Mouse (Mus musculus) limb, embryonic 12.5 days (tissue): ENCODE results near the gene Slc39a11. TPM values are rescaled to one million over a fixed set of nuclear protein-coding genes. Genes with fewer than 3 reads are reported as not detected.

Experiments used
- ATAC-seq: fragments of 200-750 bp; cut with Nextera tagmentation; 2 replicates; pipeline ENCODE4 v1.8.0; 2017; ENCODE audit warnings: low read depth, moderate TSS enrichment; ENCODE audit not compliant: insufficient number of reproducible peaks, insufficient read depth, low FRiP score, low TSS enrichment
- H3K27ac ChIP-seq: fragments of 300-500 bp; sonication (generic); 2 replicates; pipeline ENCODE4 v1.5.1; 2016; ENCODE audit warnings: mild to moderate bottlenecking, moderate library complexity
- H3K27me3 ChIP-seq: fragments of 300-500 bp; sonication (generic); 2 replicates; pipeline ENCODE4 v1.6.1; 2016; ENCODE audit warnings: mild to moderate bottlenecking, moderate library complexity
- H3K36me3 ChIP-seq: fragments of 300-500 bp; sonication (generic); 2 replicates; pipeline ENCODE4 v1.6.1; 2016; ENCODE audit warnings: mild to moderate bottlenecking, moderate library complexity
- H3K4me1 ChIP-seq: fragments of 300-500 bp; sonication (generic); replicated peaks from 2 replicates; pipeline ENCODE4 v1.6.1; 2016
- H3K4me2 ChIP-seq: fragments of 300-500 bp; sonication (generic); 2 replicates; pipeline ENCODE4 v1.6.1; 2016; ENCODE audit warnings: mild to moderate bottlenecking, moderate library complexity
- H3K4me3 ChIP-seq: fragments of 300-500 bp; sonication (generic); replicated peaks from 2 replicates; pipeline ENCODE4 v1.5.1; 2016; ENCODE audit warnings: mild to moderate bottlenecking
- H3K9ac ChIP-seq: fragments of 300-500 bp; sonication (generic); replicated peaks from 2 replicates; pipeline ENCODE4 v1.6.1; 2016; ENCODE audit warnings: mild to moderate bottlenecking, moderate library complexity
- H3K9me3 ChIP-seq: fragments of 300-500 bp; sonication (generic); 2 replicates; pipeline ENCODE4 v1.6.1; 2016; ENCODE audit warnings: mild to moderate bottlenecking, moderate library complexity
- WGBS: fragments of 180-500 bp; shearing (Covaris S2); methylation state at CpG from one replicate; pipeline ENCODE4 v1.1.7; 2016; 5-methylcytosine and 5-hydroxymethylcytosine counted together
- polyA plus RNA-seq: library from polyadenylated mRNA; unstranded; fragments of >200 nt; fragmentation: Nextera tagmentation; extraction: Ambion mirVana; gene quantifications from 2 replicates; pipeline ENCODE4 v1.2.1, GENCODE M21; 2016

Gene Slc39a11
- polyA plus RNA-seq, 1 experiment from 2014 or later: 17.9 TPM

- Histone ChIP-seq H3K4me3 (no peak overlapping the region), H3K27ac (no peak overlapping the region), H3K4me1 (peaks cover 39% of the 10 kb centered on the region), H3K4me2 (no peak overlapping the region), H3K9me3 (no peaks in the 10 kb centered on the region), H3K9ac (no peak overlapping the region), H3K27me3 (no peaks in the 10 kb centered on the region), H3K36me3 (no peaks in the 10 kb centered on the region)
- WGBS: 80% methylated on average over 17 of the region's 17 CpGs
- ATAC-seq: no peak
Measured at GRCm38 (mm10) chr11:113520851-113521461, 128.9 kb downstream of the Slc39a11 start.

- Histone ChIP-seq H3K9ac (no peak overlapping the region), H3K4me3 (no peak overlapping the region), H3K36me3 (no peaks in the 10 kb centered on the region), H3K9me3 (no peaks in the 10 kb centered on the region), H3K27ac (no peak overlapping the region), H3K4me1 (peaks cover 39% of the 10 kb centered on the region), H3K4me2 (no peak overlapping the region), H3K27me3 (no peaks in the 10 kb centered on the region)
- ATAC-seq: no peak
- WGBS: 76% methylated on average over 8 of the region's 8 CpGs
Measured at GRCm38 (mm10) chr11:113520373-113520772, 129.5 kb downstream of the Slc39a11 start.

- no peaks in the 10 kb centered on the region for H3K9me3 ChIP-seq
- no peak overlapping the region; the same call in 1 of the 2 replicates for H3K9ac ChIP-seq
- no peaks in the 10 kb centered on the region for H3K36me3 ChIP-seq
- ATAC-seq: no peak
- 85% methylated on average over 7 of the region's 7 CpGs for WGBS
- H3K27ac ChIP-seq: no peak overlapping the region
- no peaks in the 10 kb centered on the region for H3K27me3 ChIP-seq
- no peak overlapping the region for H3K4me3 ChIP-seq
- H3K4me2 ChIP-seq: no peak overlapping the region
- H3K4me1 ChIP-seq: peaks cover 39% of the 10 kb centered on the region
Measured at GRCm38 (mm10) chr11:113519973-113520372, 129.9 kb downstream of the Slc39a11 start.

- H3K27ac ChIP-seq: 0 out of 2 replicates have a peak overlapping the region, but pooled peaks have one; percentile 25
- no peaks in the 10 kb centered on the region for H3K27me3 ChIP-seq
- ATAC-seq: no peak
- WGBS: 84% methylated on average over 7 of the region's 7 CpGs
- no peaks in the 10 kb centered on the region for H3K36me3 ChIP-seq
- H3K4me3 ChIP-seq: no peak overlapping the region
- H3K4me2 ChIP-seq: no peak overlapping the region
- H3K9ac ChIP-seq: no peak overlapping the region
- H3K4me1 ChIP-seq: peaks cover 39% of the 10 kb centered on the region
- no peaks in the 10 kb centered on the region for H3K9me3 ChIP-seq
Measured at GRCm38 (mm10) chr11:113518176-113518575, 131.7 kb downstream of the Slc39a11 start.

- no peaks in the 10 kb centered on the region for H3K9me3 ChIP-seq
- 85% methylated on average over 10 of the region's 10 CpGs for WGBS
- ATAC-seq: no peak
- H3K4me3 ChIP-seq: no peak overlapping the region
- no peak overlapping the region for H3K4me2 ChIP-seq
- no peak overlapping the region for H3K27ac ChIP-seq
- H3K9ac ChIP-seq: no peak overlapping the region
- H3K4me1 ChIP-seq: peaks cover 39% of the 10 kb centered on the region
- H3K27me3 ChIP-seq: no peaks in the 10 kb centered on the region
- no peaks in the 10 kb centered on the region for H3K36me3 ChIP-seq
Measured at GRCm38 (mm10) chr11:113516156-113516555, 133.7 kb downstream of the Slc39a11 start.

GRCm38 (mm10) chr11:113512976-113513375 lies 136.9 kb downstream of the Slc39a11 start:
- Histone ChIP-seq H3K9ac (no peak overlapping the region), H3K4me2 (no peak overlapping the region), H3K4me1 (peaks cover 31% of the 10 kb centered on the region), H3K9me3 (no peaks in the 10 kb centered on the region), H3K36me3 (no peaks in the 10 kb centered on the region), H3K27ac (no peak overlapping the region), H3K27me3 (no peaks in the 10 kb centered on the region), H3K4me3 (no peak overlapping the region)
- ATAC-seq: no peak
- 78% methylated on average over 10 of the region's 10 CpGs for WGBS

- peaks cover 24% of the 10 kb centered on the region for H3K4me1 ChIP-seq
- no peak overlapping the region for H3K27ac ChIP-seq
- no peak overlapping the region for H3K4me3 ChIP-seq
- 92% methylated on average over 7 of the region's 7 CpGs for WGBS
- H3K9ac ChIP-seq: no peak overlapping the region
- no peak overlapping the region for H3K4me2 ChIP-seq
- ATAC-seq: no peak
- no peaks in the 10 kb centered on the region for H3K27me3 ChIP-seq
- H3K36me3 ChIP-seq: no peaks in the 10 kb centered on the region
- no peaks in the 10 kb centered on the region for H3K9me3 ChIP-seq
Measured at GRCm38 (mm10) chr11:113512150-113512549, 137.7 kb downstream of the Slc39a11 start.

- Histone ChIP-seq H3K27ac (no peak overlapping the region), H3K4me2 (no peak overlapping the region), H3K9ac (no peak overlapping the region), H3K4me3 (no peak overlapping the region), H3K4me1 (peaks cover 18% of the 10 kb centered on the region), H3K36me3 (no peaks in the 10 kb centered on the region), H3K27me3 (no peaks in the 10 kb centered on the region), H3K9me3 (no peaks in the 10 kb centered on the region)
- WGBS: 87% methylated on average over 11 of the region's 11 CpGs
- no peak for ATAC-seq
Measured at GRCm38 (mm10) chr11:113510969-113511625, 138.8 kb downstream of the Slc39a11 start.

- Histone ChIP-seq H3K36me3 (no peaks in the 10 kb centered on the region), H3K4me1 (peaks cover 18% of the 10 kb centered on the region), H3K4me3 (no peak overlapping the region), H3K4me2 (no peak overlapping the region), H3K9me3 (no peaks in the 10 kb centered on the region), H3K27me3 (no peaks in the 10 kb centered on the region), H3K27ac (no peak overlapping the region), H3K9ac (no peak overlapping the region)
- WGBS: 67% methylated on average over 7 of the region's 7 CpGs
- no peak for ATAC-seq
Measured at GRCm38 (mm10) chr11:113510249-113510648, 139.6 kb downstream of the Slc39a11 start.

GRCm38 (mm10) chr11:113507716-113508480 lies 142.0 kb downstream of the Slc39a11 start:
- Histone ChIP-seq H3K27ac (peak overlapping the region; percentile 62), H3K9ac (no peak overlapping the region), H3K4me3 (no peak overlapping the region), H3K9me3 (no peaks in the 10 kb centered on the region), H3K36me3 (no peaks in the 10 kb centered on the region), H3K4me2 (no peak overlapping the region), H3K4me1 (peaks cover 18% of the 10 kb centered on the region), H3K27me3 (no peaks in the 10 kb centered on the region)
- no peak for ATAC-seq
- WGBS: 69% methylated on average over 11 of the region's 11 CpGs

GRCm38 (mm10) chr11:113505551-113506160 lies 144.2 kb downstream of the Slc39a11 start:
- H3K36me3 ChIP-seq: no peaks in the 10 kb centered on the region
- H3K27ac ChIP-seq: no peak overlapping the region
- no peak overlapping the region for H3K4me2 ChIP-seq
- peaks cover 28% of the 10 kb centered on the region for H3K4me1 ChIP-seq
- 86% methylated on average over 12 of the region's 12 CpGs for WGBS
- no peaks in the 10 kb centered on the region for H3K9me3 ChIP-seq
- H3K9ac ChIP-seq: no peak overlapping the region
- H3K27me3 ChIP-seq: no peaks in the 10 kb centered on the region
- no peak overlapping the region for H3K4me3 ChIP-seq
- no peak for ATAC-seq
